Mouse (Mus musculus) thymus, adult 18-20 months (tissue): ENCODE data around the gene Kcnd3.

Experiments
- DNase-seq, 2 experiments: peaks; one replicate each; pipeline ENCODE4 v3.0.0; 2022; ENCODE audit warnings: mixed read lengths in 2 of 2

Kcnd3 gene

DNA sequence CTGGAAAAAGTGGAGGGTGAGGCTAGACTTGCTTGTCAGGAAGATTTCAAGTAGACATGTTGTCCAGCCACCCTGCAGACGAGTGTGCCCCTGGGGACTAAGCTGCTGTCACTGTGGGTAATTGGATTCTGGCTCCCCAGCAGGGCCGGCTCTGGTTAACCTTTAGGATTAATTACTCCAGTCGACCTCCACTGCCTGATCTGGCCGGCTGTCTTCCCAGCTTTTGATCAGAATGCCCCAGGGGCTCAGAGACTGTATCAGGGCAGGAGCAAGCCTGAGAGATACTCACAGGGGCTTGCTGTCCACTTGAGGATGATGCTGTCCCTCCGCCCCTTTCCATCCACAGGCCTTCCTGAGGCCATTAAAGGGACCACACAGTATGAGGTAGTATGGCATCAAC lies 77.6 kb downstream of the Kcnd3 start:
- DNase-seq: no peak

DNA sequence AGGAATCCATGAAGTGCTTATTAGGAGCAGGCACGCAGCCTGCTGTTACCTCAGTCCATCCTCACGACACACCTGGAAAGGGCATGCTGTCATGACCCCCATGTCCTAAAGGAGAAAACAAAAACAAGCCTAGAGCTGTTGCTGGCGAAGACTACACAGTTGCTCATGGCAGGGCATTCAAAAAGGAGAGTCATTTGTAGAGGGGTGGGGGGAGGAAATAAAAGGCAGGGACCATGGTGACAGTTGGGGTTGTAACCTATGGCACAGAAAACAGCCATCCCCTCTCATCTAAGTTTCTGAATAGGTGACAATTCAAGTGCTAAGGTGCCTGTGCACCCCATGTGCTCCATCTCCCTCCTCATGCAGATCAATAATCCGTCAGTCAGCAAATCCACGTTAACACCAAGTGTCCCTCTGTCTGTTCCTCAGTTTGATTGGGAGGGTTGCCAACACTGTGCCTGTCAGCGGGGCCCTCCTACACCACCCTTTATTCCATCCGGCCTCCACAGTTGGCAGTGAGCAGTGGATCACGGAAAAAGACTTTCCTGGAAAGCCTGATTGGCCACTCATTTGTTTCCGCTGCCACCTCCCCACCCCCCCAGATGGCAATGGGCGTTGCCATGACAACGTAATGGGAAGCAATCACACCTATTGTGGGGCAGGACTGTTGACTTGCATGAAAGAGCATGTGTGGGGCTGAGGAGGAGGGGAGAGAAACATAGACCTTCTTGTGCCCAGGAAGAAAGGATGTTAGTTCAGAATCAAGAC lies 78.4 kb downstream of the Kcnd3 start:
- no peak for DNase-seq

DNA sequence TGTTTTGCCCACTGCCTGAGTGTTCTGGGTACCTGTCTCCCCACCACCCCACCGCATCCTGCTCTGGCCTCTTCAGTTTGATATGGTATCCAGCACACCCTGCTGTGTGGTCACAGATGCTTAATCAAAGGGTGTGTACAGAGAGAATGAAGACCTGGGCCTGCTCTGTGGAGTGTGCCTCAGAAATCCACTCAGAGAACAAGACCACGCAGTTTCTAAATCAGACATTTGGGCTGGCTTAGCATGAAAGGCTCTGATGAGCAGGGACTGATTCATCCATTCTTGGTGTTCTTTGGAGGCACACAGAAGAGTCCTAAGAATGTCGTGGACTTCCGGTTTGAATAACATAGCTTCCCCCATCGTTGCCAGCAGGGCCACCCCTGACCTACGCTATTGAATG lies 86.3 kb downstream of the Kcnd3 start:
- no peak for DNase-seq

DNA sequence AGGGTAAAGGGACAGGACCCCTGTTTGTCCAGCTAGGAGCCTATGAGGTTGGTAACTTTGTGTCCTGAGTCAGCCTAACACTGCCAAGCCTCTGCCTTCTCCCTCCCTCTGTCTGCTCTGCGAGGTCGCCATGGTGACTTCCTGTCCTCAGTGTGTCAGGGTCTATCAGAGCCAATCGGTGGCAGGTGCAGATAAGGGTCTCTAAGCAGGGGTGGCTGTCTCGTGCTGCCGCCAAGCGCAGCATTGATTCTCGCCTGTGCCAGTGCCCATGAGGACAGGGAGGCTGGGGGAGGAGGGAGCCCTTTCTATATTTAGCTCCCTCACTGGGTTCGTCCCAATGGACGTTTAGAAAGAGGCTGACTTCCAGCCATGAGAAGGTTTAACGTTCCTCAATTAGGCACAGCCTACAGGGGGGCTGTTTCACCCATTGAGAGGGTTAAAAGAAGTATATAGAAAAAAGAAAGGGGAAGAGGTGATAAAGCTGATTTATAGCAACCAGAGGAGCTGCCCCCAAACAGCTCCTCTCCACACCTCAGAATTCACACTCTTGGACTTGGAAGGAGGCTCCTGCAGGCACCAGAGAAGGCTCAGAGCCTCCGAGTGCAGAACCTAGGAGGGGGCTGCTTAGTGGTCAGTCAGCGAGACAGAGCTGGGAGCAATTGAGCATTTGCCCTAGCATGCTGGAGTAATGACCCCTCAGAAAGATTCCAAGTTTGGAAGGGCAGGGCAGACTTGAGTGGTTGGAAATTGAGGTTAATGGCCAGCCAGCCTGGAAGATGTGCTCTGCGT lies 86.9 kb downstream of the Kcnd3 start:
- DNase-seq: peak; percentile 9

DNA sequence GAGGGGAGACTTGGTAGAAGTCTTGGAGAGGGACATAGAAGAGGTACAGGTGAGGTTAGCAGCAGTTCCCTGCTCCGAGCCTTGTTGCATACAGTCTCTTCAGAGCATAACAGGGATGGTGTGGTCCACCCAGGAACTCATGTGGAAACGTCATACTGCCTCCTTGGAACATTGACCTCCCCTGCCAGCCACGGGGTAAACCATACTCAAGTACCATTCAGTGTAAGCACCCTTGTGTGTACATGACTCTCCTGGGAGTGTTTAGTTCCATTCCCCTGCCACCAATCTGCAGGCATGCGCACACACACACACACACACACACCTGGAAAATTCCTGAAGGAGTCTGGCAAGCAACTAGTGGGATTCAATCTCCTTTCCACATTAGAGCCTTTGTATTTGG lies 90.6 kb downstream of the Kcnd3 start:
- no peak for DNase-seq

DNA sequence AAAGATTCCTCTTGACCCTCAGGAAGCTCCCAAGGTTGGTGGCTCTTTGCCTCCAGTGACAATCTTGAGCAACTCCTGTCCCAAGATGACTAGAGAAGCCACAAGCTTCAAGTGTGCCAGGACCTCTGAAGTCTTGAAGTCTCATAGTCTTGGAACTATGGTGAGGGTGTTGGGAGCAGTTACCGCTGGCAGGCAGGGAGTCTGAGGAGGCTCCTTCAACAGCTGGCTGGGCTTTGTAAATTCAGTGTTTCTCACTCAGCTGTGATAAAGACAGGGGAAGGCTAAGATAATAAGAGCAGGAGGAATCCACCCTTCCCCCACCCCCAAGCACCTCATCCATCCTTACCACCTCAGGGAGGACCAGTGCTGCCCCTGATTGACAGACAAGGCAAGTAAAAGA lies 92.0 kb downstream of the Kcnd3 start:
- DNase-seq: no peak

DNA sequence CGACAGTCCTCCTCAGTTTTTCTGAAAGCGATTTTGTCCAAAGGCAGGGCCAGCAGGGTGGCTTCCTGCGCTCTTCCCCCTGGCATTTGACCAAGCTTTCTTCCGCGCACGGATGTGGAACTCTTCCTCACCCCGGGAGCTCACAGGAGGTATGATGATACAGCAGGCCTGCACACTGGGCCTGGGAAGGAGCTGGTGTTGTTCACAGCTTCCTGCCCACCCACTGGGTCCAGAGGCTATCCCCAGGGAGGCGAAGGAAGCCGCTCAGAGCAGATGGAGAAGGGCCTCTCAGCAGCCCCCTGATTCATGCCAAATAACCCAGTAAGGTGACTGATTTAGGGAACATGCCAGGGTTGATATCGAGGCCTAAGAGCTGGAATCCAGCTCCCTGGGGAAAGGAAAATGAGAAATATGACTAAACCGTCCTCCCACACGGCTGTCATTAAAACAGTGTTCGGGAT lies 94.5 kb downstream of the Kcnd3 start:
- no peak for DNase-seq

DNA sequence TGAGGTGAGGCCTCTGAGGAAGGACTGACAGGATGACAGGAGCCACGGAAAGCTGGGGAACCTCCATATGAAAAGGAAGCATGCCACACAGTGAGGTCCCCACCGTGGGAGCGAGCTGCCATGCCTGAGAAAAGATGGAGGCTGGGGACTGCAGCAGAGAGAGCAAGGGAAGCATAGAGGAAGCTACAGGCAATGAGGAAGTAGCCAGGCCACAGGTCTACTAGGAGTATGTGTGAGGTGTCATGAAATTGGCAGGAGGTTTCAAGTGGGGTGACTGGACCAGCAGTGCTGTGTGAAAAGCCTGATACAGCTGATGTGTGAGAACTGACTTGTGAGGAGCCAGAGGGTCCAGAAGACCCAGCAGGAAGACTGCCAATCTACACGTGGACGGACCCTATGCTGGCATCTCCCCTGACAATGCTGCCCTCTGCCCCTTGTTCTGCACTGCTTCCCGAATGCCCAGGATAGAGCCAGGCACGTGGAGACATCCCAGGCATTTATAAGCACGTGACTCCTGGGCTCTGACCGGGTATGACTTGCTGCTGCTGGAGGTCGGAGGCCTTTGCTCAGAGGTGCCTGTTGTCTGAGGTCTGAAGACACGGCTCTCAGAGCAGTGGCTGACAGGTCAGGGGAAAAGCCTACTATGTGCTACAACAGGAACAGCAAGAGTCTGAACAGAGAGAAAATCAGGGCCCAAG lies 96.1 kb downstream of the Kcnd3 start:
- no peak for DNase-seq

DNA sequence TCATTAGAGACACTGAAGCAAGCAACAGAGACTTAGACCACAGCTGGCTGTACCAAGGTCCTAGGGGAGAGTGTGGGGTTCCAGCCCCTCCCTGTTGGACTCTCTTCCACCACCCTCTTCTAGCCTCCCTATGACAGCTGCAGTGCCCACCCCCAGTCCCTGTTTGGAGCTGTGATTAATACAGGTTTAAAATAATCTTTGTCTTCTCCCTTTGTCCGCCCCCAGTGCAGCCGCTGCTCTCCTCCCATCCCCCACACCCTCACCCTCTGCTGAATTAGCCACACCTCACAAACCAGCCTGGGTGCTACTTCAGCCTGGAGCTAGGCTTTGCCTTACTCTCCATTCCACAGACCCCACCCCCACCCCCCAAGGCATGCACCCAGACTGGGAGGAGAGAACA lies 107.3 kb downstream of the Kcnd3 start:
- DNase-seq: no peak

DNA sequence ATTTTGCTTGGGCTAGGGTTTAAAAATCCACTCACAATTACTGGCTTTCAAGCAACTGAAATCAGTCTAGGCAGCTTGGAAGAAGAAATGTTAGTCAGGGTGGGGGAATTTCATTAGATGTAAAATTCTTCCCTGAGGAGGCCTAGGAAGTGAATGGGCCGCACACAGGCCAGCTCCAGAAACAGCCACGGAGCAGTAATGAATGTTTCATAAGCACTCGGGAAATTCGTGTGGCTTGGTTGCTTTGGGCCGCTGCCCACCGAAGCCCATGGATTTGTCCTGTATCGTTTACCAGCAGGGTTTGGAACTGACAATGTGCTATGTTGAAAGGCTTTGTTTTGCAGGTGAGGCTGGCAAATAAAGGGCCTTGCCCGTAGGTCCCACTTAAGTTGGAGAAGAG lies 114.8 kb downstream of the Kcnd3 start:
- DNase-seq: no peak

DNA sequence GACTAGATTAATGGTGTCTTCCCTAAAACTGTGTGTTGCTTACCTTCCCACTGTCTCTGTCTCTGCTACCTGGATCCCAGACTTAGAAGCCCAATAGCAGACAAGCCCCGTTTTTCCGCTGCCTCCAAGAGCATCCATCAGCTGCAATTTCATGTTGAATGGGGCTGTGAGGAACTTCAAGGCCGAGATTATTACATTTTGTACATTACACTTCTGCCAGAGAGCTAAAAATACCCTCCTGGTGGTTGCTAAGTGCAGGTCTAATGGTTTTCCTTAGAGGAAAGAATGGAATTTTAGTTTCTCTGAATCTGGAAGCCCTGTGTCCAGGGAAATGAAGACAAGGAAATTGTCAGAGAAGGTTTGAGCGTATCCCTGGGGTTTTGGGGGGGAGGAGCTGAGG lies 115.3 kb downstream of the Kcnd3 start:
- DNase-seq: no peak

DNA sequence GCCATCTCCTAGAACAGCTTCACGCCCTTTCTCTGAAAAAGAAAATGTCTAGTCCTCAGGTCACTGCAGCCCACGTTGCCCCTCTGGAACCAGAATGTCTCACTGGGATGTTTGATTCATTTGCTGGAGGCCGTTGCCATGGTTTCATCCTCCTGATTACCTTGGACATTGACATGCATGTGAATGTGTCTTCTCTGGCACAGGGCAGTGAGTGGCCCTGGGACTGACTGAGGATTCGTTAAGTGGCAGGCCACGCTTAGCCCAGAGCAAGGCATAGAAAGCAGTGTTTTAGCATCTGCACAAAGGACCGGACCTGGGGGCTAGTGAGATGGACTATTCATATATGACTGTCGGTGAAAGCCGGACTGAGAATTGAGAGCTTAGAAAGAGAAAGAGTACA lies 116.3 kb downstream of the Kcnd3 start:
- DNase-seq: no peak

DNA sequence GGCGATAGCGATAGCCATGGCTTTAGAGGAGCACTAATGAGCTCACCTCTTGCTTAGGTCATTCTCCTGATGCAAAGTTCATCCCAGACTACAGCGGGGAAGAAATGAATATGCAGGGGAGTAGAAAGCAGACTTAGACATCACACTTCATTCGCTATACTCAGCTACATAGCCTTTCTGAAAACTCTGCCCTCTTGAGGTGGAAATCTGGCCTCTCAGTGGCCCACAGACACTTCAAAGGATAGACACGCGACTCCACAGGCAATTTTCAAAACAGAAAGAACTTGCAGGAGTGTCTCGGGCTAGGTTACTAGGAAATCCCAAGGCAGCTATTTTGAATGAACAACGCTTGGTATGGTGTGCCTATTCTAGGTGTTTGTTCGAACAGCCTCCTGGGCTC lies 116.7 kb downstream of the Kcnd3 start:
- DNase-seq: no peak

DNA sequence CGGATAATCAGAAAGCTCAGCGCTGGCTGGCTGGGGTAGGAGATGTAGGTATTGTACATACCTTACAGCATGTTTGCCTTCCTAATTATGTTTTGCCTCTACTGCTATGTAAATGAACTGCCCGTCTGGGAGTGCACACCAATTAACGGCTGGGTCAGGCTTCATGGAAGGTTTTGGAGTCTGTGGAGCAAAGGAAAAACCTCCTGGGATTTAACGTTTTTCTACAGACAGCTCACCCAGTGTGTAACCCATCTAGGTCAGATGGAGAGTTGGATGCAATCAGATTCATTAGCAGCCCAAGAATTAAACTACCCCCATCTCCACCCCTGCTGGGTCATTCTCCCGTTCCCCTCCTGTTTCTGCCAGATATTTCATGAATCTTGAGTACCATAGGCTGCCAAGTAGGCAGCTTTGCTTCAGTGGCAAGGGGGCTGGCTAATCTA lies 117.2 kb downstream of the Kcnd3 start:
- no peak for DNase-seq

DNA sequence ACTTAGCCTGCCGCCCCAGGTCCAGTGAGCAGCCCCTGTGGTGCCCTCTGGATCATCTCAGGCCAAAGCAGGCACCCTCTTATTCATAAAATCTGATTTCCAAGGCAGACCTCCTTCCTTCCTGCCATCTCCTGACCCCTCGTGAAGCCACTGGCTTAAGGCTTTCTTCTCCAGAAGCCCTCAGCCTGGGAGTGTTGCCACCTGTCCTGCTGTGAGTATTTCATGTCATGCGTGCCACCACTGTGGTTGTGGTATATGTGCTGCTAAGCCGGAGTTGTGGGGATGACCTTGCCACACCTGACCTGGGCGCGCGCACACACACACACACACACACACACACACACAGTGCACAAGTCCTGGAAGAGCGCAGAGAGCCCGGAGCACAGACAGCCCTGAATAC lies 117.8 kb downstream of the Kcnd3 start:
- DNase-seq: no peak

DNA sequence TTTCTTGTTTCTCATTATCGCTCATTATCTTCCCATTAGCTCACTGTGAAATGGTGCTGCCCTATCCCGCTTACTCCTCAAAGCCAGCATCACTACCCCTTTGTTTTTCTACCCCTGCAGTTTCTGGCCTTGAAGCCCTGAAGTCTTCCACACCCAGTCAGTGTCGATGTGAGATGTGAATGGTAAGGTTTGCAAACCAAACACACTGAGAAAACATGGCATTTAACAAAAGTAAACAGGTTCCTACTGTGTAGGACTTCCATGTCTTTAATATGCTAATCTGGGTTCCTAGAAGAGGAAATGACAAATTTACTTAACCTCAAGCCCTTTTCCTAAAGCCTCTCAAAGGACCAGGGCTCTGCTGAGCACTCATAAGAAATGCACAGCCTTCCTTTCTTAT lies 118.7 kb downstream of the Kcnd3 start:
- no peak for DNase-seq

DNA sequence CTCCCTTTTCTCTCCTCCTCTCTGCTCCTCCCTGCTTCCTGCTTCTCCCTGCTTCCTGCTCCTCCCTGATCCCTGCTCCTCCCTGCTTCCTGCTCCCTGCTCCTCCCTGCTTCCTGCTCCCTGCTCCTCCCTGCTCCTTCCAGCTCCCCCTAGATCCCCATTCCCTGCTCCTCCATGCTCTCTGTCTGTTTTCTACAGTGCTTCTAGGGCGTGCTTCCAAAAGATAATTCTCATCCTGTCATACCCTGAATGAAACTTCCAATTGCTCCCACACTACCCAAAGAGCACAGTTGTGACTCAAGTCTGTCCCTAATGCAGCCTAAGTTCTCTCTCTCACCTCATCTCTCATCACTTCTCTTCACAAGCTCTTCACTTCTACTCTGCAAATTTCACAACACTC lies 119.8 kb downstream of the Kcnd3 start:
- DNase-seq: no peak

DNA sequence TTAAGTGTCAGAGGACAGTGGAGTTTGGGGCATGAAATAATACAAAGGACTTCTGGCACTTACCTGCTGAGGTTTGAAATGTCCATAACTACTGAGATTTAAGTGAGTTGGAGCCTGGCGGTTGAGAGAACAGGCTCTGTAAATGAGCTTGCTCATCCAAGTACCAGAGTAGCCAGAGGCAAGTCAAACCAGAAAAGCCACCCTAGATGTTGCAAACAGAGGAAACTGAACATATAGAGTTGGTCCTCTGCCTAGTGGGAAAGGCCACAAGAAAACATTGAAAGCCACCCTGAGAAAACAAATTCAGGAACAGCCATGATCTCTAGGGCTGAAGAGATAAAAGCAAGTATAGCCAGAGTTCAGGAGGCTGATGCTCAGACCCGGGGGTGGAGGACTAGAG lies 121.0 kb downstream of the Kcnd3 start:
- no peak for DNase-seq

DNA sequence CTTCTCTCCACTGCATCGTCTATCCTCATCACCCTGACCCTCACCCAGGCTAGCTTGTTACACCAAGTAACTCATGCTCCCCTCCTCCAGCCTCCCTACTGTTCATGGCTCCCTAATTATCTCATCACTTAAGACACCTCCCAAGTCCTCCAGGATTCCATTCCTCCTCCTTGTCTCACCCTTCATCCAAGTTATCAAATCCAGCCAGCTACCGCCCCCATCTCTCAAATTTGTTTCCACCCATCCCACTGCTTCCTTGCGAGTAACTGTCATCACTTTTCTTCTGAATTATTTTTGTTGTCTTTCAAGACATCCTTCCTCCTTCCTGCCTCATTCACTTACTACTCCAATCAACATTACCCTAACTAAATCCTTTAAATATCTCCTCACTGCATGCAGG lies 126.2 kb downstream of the Kcnd3 start:
- DNase-seq: no peak

DNA sequence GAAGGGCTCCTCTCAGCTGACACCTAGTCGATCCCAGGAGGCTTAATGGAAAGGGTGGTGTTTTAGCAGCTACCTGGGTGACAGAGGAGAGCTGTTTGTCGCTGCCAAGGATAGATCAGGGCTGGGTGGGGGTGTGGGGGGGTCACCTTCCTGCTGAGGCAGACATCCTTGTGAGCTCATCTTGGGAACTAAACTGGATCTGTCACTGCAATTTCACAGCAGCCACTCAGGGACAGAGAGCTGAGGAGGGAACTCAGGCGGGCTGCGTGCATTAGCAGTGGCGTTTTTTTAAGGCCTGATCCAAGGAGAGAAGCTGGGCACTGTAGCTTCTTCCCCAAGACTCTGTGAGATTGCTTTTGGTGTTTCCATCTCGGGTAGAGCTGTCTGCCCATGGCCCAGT lies 129.0 kb downstream of the Kcnd3 start:
- DNase-seq: no peak

DNA sequence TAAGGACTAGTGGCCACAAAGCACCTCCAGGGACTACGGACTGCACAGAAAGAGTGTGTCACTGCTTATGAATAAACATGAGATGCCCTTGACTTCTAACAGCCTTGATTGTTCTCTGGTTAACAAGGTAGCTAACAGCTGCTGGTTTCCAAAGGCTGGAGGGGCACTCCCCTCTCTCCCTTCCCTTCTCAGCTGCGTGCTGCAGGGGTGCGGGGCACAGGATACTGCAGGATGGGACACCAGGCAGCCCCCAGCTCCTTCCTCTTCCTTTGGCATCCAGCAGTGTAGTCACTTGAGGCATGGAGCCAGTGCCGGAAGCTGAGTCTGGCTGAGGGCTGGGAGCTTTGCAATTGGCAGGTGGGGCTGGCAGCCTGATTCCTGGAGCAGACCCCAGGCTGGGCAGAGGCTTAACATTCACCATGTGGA lies 133.6 kb downstream of the Kcnd3 start:
- no peak for DNase-seq

DNA sequence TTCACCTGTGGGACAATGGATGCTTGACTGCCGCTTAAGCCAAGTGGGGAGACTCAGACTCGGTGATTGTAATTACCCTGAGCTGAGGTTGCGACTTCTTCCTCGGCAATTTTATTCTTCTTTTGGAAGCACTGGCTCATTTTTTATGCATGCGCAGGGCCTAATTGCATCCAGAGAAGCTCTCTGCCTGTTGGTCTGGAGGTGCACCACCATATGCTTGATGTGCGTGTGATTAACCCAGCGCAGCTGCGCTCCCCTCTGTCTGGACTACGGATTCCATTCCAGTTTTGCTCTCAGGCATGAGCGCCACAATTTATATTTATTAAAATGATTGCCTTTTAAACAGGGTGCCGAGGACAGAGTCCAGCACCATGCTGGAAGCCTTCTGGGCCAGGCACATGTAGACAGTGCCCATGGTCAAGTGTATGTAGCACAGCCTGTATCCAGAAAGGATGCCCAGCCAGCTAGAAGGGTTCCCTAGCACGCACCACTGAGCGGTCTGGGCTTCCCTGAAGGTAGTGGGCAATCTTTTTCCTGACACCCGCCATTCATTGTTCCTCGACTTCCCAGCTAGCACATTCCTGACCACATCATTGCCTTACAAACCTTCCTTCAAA lies 138.0 kb downstream of the Kcnd3 start:
- no peak for DNase-seq

DNA sequence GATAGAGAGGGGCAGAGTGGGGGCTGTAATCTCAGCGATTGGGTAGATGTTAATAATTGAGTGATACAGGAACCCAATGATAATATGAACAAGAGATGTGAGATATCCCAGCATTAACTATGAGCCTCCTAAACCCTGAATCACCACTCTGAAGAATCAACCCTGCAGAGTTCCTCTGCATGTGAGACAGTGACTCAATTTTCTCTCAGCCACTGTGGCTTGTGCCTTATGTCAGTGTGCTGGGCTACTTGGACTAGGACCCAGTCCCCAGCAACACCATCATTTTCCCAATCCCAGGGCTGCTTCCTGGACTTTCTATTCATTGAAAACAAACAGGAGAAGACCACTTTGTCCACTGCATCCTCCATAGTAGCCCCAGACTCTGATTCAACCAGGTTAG lies 139.6 kb downstream of the Kcnd3 start:
- DNase-seq: no peak
